Mouse (Mus musculus) spleen, adult 18-20 months (tissue): ENCODE results near the gene Adh7.

ENCODE experiments used
- DNase-seq, 2 experiments: peaks; one replicate each; pipeline ENCODE4 v3.0.0; 2022; ENCODE audit warnings: mixed read lengths in 2 of 2

Adh7 gene

DNA sequence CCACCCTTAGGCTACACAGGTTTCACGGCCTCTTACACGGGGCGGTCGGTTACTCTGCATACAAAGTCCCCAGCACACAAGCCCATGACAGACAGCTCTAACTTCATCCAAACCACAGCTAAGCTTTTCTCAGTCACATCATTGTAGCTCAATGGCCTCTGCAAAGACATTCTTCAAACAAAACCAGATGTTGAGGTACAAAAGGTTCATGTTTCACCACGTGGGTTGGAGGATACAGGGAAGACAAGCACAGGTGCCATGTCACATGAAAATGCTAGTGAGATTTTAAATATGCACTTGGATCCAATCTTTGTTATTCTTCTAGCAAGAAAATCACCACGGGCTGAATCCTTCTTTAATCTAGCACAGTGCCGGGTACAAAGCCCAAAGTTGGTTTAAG, 7.8 kb downstream of the Adh7 start:
- no peak for DNase-seq

GRCm38 (mm10) chr3:138225853-138226252, 8.3 kb downstream of the Adh7 start:
- DNase-seq, result no peak

- no peak for DNase-seq
Measured at GRCm38 (mm10) chr3:138226476-138226875, 8.9 kb downstream of the Adh7 start.

DNA sequence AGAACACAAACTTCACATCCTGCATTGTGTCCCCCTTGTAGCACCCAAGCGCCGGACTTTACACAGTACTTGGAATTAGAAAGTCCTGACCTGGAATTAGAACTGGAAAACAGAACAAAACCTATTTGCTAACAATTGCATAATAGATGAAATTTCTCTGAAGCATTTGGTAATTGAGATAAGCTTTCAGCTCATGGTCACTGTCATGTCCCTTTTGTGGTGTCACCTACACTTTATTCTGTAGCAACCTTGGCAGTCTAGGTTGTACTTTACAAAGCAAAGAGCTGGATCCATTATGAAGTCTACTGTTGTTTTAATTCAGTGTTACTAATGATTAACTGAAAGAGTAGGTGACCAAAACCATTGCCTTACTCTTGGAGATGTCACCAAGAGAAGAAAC, 9.5 kb downstream of the Adh7 start:
- DNase-seq, result no peak

GRCm38 (mm10) chr3:138227782-138228181, 10.2 kb downstream of the Adh7 start:
- DNase-seq, result no peak

- no peak for DNase-seq
Measured at GRCm38 (mm10) chr3:138229448-138229847, 11.9 kb downstream of the Adh7 start.

DNA sequence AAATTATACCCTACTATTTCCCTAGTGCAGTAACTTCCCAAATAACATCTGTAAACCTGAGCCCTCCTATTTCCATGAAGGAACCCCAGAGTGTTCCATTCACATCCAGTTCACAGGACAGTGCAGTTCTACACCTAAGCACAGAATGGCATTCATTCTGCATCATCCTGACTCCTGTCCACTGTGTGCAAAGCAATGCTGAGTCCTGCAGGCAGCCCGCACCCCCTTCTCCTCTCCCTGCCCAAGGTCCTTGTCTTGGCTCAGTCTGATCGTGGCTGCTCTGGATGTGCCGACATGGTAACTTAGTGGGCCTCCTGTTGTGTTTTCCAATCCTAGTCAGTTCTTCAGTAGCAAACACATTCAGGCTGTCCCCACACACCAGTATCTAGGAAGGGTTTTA, 12.7 kb downstream of the Adh7 start:
- DNase-seq, result no peak

- DNase-seq, result no peak
Measured at GRCm38 (mm10) chr3:138231531-138231930, 14.0 kb downstream of the Adh7 start.

GRCm38 (mm10) chr3:138236546-138237163, 19.1 kb downstream of the Adh7 start:
- no peak for DNase-seq

DNA sequence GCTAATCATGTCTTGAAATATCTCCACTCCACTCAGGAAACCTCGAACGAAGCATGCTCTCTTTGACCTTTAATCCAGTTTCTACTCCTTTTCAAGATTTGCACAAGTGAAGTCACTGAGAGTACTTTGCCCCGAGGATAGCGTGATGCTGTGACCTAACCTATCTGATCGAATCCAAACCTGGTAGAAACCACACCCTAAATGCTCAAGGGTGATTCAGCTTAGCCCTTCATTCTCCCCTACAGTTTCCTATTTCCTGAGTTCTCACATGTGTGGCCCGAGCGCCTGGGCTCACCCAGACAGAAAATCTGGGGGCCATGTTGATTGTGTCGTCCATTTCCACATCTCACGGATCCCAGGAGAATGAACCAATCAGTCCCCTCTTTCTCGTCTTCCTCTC, 20.5 kb downstream of the Adh7 start:
- DNase-seq, result no peak

GRCm38 (mm10) chr3:138239461-138239860, 21.9 kb downstream of the Adh7 start:
- no peak for DNase-seq

GRCm38 (mm10) chr3:138240411-138240810, 22.9 kb downstream of the Adh7 start:
- no peak for DNase-seq

DNA sequence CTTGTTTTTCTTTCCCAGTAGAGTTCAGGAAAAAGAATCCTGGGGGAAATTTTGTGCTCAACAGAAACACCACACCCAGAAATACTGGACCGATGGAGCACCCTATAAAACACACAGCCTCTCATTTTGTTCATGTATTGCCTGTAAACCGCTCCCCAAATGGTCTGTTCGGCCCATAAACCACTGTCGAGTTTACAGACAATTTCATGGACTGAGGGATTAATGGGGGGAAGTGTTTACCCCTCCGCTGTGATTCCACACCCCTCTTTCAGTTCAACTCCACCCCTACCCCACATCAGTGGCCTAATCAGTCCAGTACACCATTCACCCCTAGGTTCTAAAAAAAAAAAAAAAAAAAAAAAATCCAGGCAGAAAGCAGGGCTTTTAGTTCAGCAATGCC, 23.4 kb downstream of the Adh7 start:
- DNase-seq, result no peak

GRCm38 (mm10) chr3:138241371-138241770, 23.8 kb downstream of the Adh7 start:
- DNase-seq, result no peak

DNA sequence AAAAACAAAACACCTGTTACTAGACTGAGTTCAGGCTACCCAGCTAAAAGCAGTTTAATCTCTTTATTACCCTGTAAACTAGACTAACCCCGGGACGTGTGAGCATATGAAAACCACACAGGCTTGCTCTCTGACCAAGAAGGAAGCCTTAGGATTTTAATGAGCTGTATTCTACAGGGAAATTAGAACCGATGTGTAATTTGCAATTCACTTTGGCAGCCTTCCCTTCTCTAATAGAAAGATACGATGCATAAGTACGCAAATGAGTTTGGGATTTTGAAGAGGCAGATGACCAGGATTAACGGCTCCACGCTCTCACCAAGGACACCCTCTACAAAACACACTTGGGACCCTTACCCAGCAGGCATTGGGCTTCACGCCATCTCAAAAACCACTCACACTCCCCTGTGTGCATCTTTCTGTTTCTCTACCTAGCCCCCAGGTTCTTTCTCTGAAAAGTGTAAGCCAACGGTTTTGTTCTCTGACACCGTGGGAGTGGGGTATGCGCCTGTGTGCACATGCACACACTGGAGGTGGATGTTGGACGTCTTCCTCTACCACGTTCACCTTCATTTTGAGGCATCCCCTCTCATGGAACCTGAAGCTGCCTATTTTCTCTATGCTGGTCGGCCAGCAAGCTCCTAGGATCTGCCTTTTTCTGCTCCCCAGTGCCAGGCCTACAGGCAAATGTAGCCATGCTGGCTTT, 24.6 kb downstream of the Adh7 start:
- no peak for DNase-seq

DNA sequence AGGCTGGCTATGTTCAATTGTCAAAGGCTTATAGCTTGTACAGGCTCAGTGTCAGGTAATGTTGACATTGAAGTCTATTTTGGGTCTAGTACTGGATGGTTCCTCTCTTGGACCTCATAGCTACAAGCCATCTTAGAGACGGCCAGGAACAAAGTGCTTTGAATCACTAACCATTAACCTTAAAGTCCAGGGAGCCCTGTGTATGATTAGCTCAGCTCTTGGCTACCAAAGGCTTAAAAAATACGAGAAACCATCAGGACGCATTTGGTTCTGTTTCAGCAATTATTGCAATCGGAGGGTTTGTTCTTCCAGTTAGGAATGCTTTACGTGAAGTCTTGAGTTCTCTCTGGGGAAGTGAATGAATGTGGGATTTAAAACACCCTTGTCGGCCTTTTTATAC, 25.4 kb downstream of the Adh7 start:
- no peak for DNase-seq

- DNase-seq, result no peak
Measured at GRCm38 (mm10) chr3:138244338-138244874, 26.8 kb downstream of the Adh7 start.

- DNase-seq, result no peak
Measured at GRCm38 (mm10) chr3:138246511-138247020, 29.0 kb downstream of the Adh7 start.

GRCm38 (mm10) chr3:138247241-138247640, 29.7 kb downstream of the Adh7 start:
- no peak for DNase-seq

- no peak for DNase-seq
Measured at GRCm38 (mm10) chr3:138248011-138248410, 30.5 kb downstream of the Adh7 start.

DNA sequence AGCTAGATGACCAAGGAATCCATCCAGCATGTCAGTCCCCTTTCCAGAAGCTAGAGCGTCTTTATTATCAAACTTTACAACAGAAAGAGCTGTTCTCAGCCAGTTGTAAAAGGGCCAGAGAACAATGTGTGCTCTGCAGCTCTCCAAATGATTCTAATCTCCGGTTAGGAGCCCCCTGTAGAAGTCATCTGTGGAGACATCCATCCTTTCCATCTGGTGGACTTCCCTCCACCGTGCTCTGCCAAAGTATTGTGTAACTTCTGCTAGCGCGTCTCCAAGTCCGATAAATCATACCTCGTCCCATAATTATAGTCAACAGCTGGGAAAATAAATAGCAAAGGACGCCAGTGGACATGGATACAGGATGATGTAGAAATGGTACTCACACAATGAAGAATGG, 31.2 kb downstream of the Adh7 start:
- no peak for DNase-seq

GRCm38 (mm10) chr3:138251156-138251555, 33.6 kb downstream of the Adh7 start:
- no peak for DNase-seq

DNA sequence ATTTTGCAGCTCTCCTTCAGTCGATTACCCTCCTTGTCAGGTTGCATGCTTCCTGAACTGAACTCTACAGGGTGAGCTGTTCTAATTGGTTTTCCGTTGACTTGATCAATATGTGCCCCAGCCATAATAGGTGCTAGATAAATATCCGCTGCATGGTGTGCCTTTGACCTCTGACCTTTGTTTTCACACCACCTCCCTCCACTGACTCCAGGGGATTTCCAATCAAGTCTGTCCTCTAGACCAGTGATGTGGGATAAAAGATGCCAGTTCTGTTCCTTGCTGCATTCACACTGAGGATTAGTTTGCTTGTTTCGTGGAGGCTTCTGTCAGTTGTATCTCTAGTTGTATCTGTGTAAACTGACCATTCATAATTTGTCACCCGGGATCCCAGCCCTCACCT, 36.6 kb downstream of the Adh7 start:
- no peak for DNase-seq

DNA sequence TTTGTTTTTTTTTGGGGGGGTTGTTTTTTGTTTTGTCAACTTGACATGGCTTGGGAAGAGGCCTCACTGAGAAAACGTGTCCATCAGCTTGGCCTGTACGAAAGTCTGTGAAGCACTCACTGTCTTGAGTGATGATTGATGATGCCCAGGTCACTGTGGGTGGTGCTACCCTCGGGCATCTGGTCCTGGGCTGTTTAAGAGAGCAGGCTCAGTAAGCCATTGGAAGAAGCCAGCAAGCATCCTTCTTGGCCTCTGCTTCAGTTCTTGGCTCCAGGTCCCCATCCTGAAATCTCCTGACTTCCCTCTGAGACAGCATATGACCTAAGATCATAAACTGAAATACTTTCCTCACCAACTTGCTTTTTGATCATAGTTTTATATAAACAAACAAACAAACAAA, 37.8 kb downstream of the Adh7 start:
- no peak for DNase-seq
